In the genomic region with DNA sequence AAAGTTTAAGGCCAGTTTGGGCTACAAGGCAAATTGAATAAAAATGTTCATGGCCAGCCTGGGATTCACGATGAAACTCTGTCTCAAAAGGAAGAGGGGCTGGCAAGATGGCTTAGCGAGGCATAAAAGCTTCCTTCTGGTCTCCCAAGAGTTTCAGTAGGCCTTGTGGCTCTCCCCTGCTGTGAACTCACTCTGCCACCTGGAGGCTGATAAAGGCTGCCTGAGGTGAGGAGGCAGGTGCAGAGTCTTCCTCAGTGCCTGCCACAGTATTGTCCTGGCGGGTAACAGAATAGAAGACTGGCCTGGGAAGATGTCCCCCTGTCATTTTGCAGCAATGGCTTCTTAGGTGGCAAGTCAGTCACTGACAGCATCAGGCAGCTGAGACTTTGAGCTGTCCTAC, we compare ENCODE assay signal across 16 mouse cellular contexts. TPM values are rescaled to one million over a fixed set of nuclear protein-coding genes. Genes with fewer than 3 reads are reported as not detected.
DNase-seq lines count a peak whose midpoint lies in the region; ATAC-seq and TF ChIP-seq lines count a peak whose summit lies in the region.
"Had no signal": no experiment of that assay in that cellular context is flagged by ENCODE, and none has a peak within 500 bp of the region (broad histone marks: within the 10 kb centered on the region; RNA-seq: fewer than 3 reads in every experiment).

No protein-coding gene starts in this region.

- H3K4me1 ChIP-seq in cerebellum, adult 2 months (ENCODE audit: control insufficient read depth, insufficient read depth, low read length): peaks cover 76% of the 10 kb centered on the region
- H3K4me1 ChIP-seq in heart, postnatal 0 days (ENCODE audit: control insufficient read depth, insufficient read depth): peaks cover 42% of the 10 kb centered on the region
- peaks cover 41% of the 10 kb centered on the region for H3K4me1 ChIP-seq in lung, embryonic 14.5 days (ENCODE audit: insufficient read depth)

- no peak overlapping the region for H3K4me3 ChIP-seq in cerebellum, adult 2 months (replicated peaks; ENCODE audit: insufficient read depth, low read depth, low read length)
- H3K4me3 ChIP-seq in heart, postnatal 0 days (ENCODE audit: low read depth, low read length): no peak overlapping the region
- H3K4me3 ChIP-seq in lung, embryonic 14.5 days (ENCODE audit: low read depth, low read length): no peak overlapping the region
- H3K4me3 ChIP-seq: heart, embryonic 15.5 days had no signal

- no peak for TF ChIP-seq CTCF in cerebellum, adult 2 months (IDR thresholded peaks at IDR 0.05; ENCODE audit: borderline replicate concordance, insufficient read depth, low read depth, low read length)
- peak; percentile 6; the same call in 1 of the 2 replicates for TF ChIP-seq CTCF in heart, postnatal 0 days (IDR thresholded peaks at IDR 0.05; ENCODE audit: low read depth)
- TF ChIP-seq CTCF in lung, embryonic 14.5 days (IDR thresholded peaks at IDR 0.05; ENCODE audit: low read depth): peak; percentile 31; the same call in 1 of the 2 replicates

- no peaks in the 10 kb centered on the region for H3K36me3 ChIP-seq in heart, postnatal 0 days (replicated peaks; ENCODE audit: control insufficient read depth, insufficient read depth, low read length)
- H3K36me3 ChIP-seq in lung, embryonic 14.5 days (ENCODE audit: insufficient read depth): no peaks in the 10 kb centered on the region
- H3K36me3 ChIP-seq: G1E; heart, embryonic 15.5 days had no signal

- no peak for ATAC-seq in heart, postnatal 0 days (ENCODE audit: insufficient read depth, low read depth)
- no peak for ATAC-seq in lung, embryonic 14.5 days (ENCODE audit: insufficient read depth)

- WGBS in cerebellum, adult 2 months: 10% methylated on average over 3 of the region's 3 CpGs
- 63% methylated on average over 3 of the region's 3 CpGs for WGBS in heart, postnatal 0 days
- 58% methylated on average over 3 of the region's 3 CpGs for WGBS in lung, embryonic 14.5 days

- DNase-seq in cerebellum, adult 2 months: peak; percentile 21 to 27
- no peak for DNase-seq in cerebellum, postnatal 4 days (ENCODE audit: low spot score in 2 of 2)
- no peak for DNase-seq in heart, postnatal 0 days (ENCODE audit: low spot score)
- DNase-seq in heart, adult 18-20 months: no peak
- no peak for DNase-seq in lung, embryonic 14.5 days
- DNase-seq in lung, postnatal 25 days (ENCODE audit: low spot score): no peak
- DNase-seq in induced T-regulatory cell, adult 2 months (ENCODE audit: low read depth): peak; percentile 49
- no peak for DNase-seq in left cerebral cortex, adult 9 months (ENCODE audit: low spot score in 2 of 2)
- DNase-seq: layer of hippocampus, postnatal 36 days; thymus, postnatal 25 days had no signal

- TF ChIP-seq POLR2A in cerebellum, adult 2 months (IDR thresholded peaks at IDR 0.05; ENCODE audit: borderline replicate concordance, insufficient read depth, low read length): no peak

- no peaks in the 10 kb centered on the region for H3K27me3 ChIP-seq in cerebellum, adult 2 months (ENCODE audit: control insufficient read depth, insufficient read depth, low read length)
- no peaks in the 10 kb centered on the region for H3K27me3 ChIP-seq in heart, postnatal 0 days (ENCODE audit: control insufficient read depth, insufficient read depth, low read length)
- no peaks in the 10 kb centered on the region for H3K27me3 ChIP-seq in lung, embryonic 14.5 days (ENCODE audit: insufficient read depth, low read length)
- H3K27me3 ChIP-seq: heart, embryonic 15.5 days had no signal

- no peak overlapping the region for H3K4me2 ChIP-seq in heart, postnatal 0 days (ENCODE audit: low read depth, low read length)
- H3K4me2 ChIP-seq in lung, embryonic 14.5 days: no peak overlapping the region
- H3K4me2 ChIP-seq: heart, embryonic 15.5 days had no signal

- TF ChIP-seq EP300 in heart, postnatal 0 days (IDR thresholded peaks at IDR 0.05; ENCODE audit: low read depth): no peak

- no peak overlapping the region; the same call in 1 of the 2 replicates for H3K27ac ChIP-seq in cerebellum, adult 2 months (ENCODE audit: insufficient read depth, low read length)
- H3K27ac ChIP-seq in heart, postnatal 0 days (ENCODE audit: low read depth): no peak overlapping the region
- no peak overlapping the region; the same call in 1 of the 2 replicates for H3K27ac ChIP-seq in lung, embryonic 14.5 days (ENCODE audit: low read depth)
- H3K27ac ChIP-seq: heart, embryonic 15.5 days had no signal

- H3K9me3 ChIP-seq in heart, postnatal 0 days (replicated peaks; ENCODE audit: control insufficient read depth, low read length): no peaks in the 10 kb centered on the region
- H3K9me3 ChIP-seq in lung, embryonic 14.5 days (ENCODE audit: low read depth, low read length): no peaks in the 10 kb centered on the region
- H3K9me3 ChIP-seq: G1E; heart, embryonic 15.5 days had no signal

- H3K9ac ChIP-seq in heart, postnatal 0 days (replicated peaks; ENCODE audit: low read depth, low read length): no peak overlapping the region
- H3K9ac ChIP-seq in lung, embryonic 14.5 days: no peak overlapping the region
- H3K9ac ChIP-seq: heart, embryonic 15.5 days had no signal

RNA-seq across cellular contexts. Expression of a gene that starts 20.1 kb away (rescaled TPM):
- 0.03 and 0.05 TPM in 2 replicates for polyA plus RNA-seq in cerebellum, adult 2 months (2012; rRNA removed)
- not detected in 2 replicates for total RNA-seq in heart, postnatal 0 days (2014; rRNA removed; ENCODE audit: low replicate concordance)
- polyA plus RNA-seq in heart, postnatal 0 days (2015; fragmentation: Nextera tagmentation; extraction: Ambion mirVana): not detected in 2 replicates
- not detected for total RNA-seq in heart, adult 18-20 months (2021)
- not detected in 2 replicates for polyA plus RNA-seq in lung, embryonic 14.5 days (2014; fragmentation: Nextera tagmentation; extraction: Ambion mirVana)
- total RNA-seq: common myeloid progenitor, adult 5-6 weeks; G1E; layer of hippocampus, postnatal 36 days; megakaryocyte-erythroid progenitor cell, adult 5-6 weeks had no signal
- polyA plus RNA-seq: heart, embryonic 15.5 days; kidney, embryonic 14.5 days; neural tube, embryonic 11.5 days had no signal

RNA-seq across cellular contexts. Expression of a gene that starts 39.8 kb away (rescaled TPM):
- polyA plus RNA-seq in cerebellum, adult 2 months (2012; rRNA removed): 22.5 and 25.2 TPM in 2 replicates
- total RNA-seq in heart, postnatal 0 days (2014; rRNA removed; ENCODE audit: low replicate concordance): 47.7 and 53.7 TPM in 2 replicates
- 21.7 and 24.9 TPM in 2 replicates for polyA plus RNA-seq in heart, postnatal 0 days (2015; fragmentation: Nextera tagmentation; extraction: Ambion mirVana)
- 10 to 100 TPM; 84.7 to 90.8 TPM for total RNA-seq in heart, adult 18-20 months (2021)
- polyA plus RNA-seq in lung, embryonic 14.5 days (2014; fragmentation: Nextera tagmentation; extraction: Ambion mirVana): 11.7 and 13.8 TPM in 2 replicates

RNA-seq across cellular contexts. Expression of a gene that starts 52.6 kb away (rescaled TPM):
- polyA plus RNA-seq in cerebellum, adult 2 months (2012; rRNA removed): 19.1 and 20.3 TPM in 2 replicates
- total RNA-seq in heart, postnatal 0 days (2014; rRNA removed; ENCODE audit: low replicate concordance): 6.4 and 7.7 TPM in 2 replicates
- polyA plus RNA-seq in heart, postnatal 0 days (2015; fragmentation: Nextera tagmentation; extraction: Ambion mirVana): 2.4 and 2.9 TPM in 2 replicates
- total RNA-seq in heart, adult 18-20 months (2021): 1 to 10 TPM; 4.3 to 4.4 TPM
- 7.7 TPM in 2 replicates for polyA plus RNA-seq in lung, embryonic 14.5 days (2014; fragmentation: Nextera tagmentation; extraction: Ambion mirVana)

Comparison
In these comparisons a context has a peak if more than half of its experiments do, and no peak if none do; other contexts are left out.
1. DNase-seq: peak in cerebellum, adult 2 months (2 of 2) and induced T-regulatory cell, adult 2 months (single experiment); none in cerebellum, postnatal 4 days (0 of 2), heart, postnatal 0 days (single experiment), heart, adult 18-20 months (0 of 2), lung, embryonic 14.5 days (single experiment), lung, postnatal 25 days (single experiment) and left cerebral cortex, adult 9 months (0 of 2).